Mouse (Mus musculus) retina, postnatal 1 day (tissue): ENCODE measurements around the gene Fer.

Source experiments
- DNase-seq: peaks from one replicate; pipeline ENCODE4 v3.0.0-alpha.2; 2012

Fer gene

GRCm38 (mm10) chr17:64096811-64097210, 233.9 kb downstream of the Fer start:
- DNase-seq = no peak

GRCm38 (mm10) chr17:64097788-64098359, 235.0 kb downstream of the Fer start:
- DNase-seq = no peak

GRCm38 (mm10) chr17:64099395-64100171, 236.7 kb downstream of the Fer start:
- DNase-seq = no peak

GRCm38 (mm10) chr17:64100172-64100510, 237.3 kb downstream of the Fer start:
- no peak for DNase-seq

GRCm38 (mm10) chr17:64108773-64109172, 245.9 kb downstream of the Fer start:
- DNase-seq = no peak

GRCm38 (mm10) chr17:64109871-64110270, 247.0 kb downstream of the Fer start:
- DNase-seq = no peak

GRCm38 (mm10) chr17:64113625-64114024, 250.8 kb downstream of the Fer start:
- DNase-seq = no peak

GRCm38 (mm10) chr17:64116762-64117161, 253.9 kb downstream of the Fer start:
- no peak for DNase-seq

- DNase-seq = no peak
These were observed 256.9 kb downstream of the Fer start for GRCm38 (mm10) chr17:64119697-64120288.

GRCm38 (mm10) chr17:64122556-64122955, 259.7 kb downstream of the Fer start:
- no peak for DNase-seq

- no peak for DNase-seq
These were observed 260.9 kb downstream of the Fer start for GRCm38 (mm10) chr17:64123732-64124131.

- no peak for DNase-seq
These were observed 264.0 kb downstream of the Fer start for GRCm38 (mm10) chr17:64126904-64127303.

GRCm38 (mm10) chr17:64129750-64130149, 266.9 kb downstream of the Fer start:
- DNase-seq = no peak

GRCm38 (mm10) chr17:64130356-64130755, 267.5 kb downstream of the Fer start:
- no peak for DNase-seq

- DNase-seq = no peak
These were observed 269.3 kb downstream of the Fer start for GRCm38 (mm10) chr17:64132183-64132582.

- DNase-seq = no peak
These were observed 273.2 kb downstream of the Fer start for GRCm38 (mm10) chr17:64135941-64136650.

GRCm38 (mm10) chr17:64138036-64138717, 275.3 kb downstream of the Fer start:
- no peak for DNase-seq

GRCm38 (mm10) chr17:64139231-64139915, 276.5 kb downstream of the Fer start:
- DNase-seq = no peak

GRCm38 (mm10) chr17:64140063-64140850, 277.4 kb downstream of the Fer start:
- DNase-seq = no peak

- DNase-seq = peak; percentile 52
These were observed 279.0 kb downstream of the Fer start for GRCm38 (mm10) chr17:64141856-64142255.

GRCm38 (mm10) chr17:64146409-64146808, 283.5 kb downstream of the Fer start:
- no peak for DNase-seq

GRCm38 (mm10) chr17:64150717-64151116, 287.9 kb downstream of the Fer start:
- no peak for DNase-seq
